ENCODE assay signal across 12 mouse cellular contexts in the genomic region with DNA sequence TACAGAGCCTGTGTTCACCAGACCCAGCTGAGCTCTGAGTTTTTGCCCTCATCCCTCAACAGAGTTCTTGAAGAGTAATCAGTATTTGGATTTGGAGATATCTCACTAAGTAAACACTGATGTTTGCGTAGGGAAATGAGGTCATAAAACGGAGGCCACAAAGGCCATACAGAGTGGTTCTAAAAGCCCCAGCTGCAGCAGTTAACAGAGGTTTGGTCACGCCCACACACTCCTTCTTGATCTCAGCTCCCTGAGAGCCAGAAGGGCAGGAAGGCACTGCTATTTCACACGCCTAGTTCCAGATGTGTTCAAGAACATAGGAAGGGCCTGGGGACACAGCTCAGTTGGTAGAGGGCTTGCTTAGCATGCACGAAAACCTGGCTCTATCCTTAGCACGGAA.
A peak's percentile ranks its signal among the peaks of the same experiment; 100 is the strongest.
DNase-seq lines count a peak whose midpoint lies in the region; ATAC-seq and TF ChIP-seq lines count a peak whose summit lies in the region.
"Had no signal": no experiment of that assay in that cellular context is flagged by ENCODE, and none has a peak within 500 bp of the region (broad histone marks: within the 10 kb centered on the region; RNA-seq: fewer than 3 reads in every experiment).

No protein-coding gene starts in this region.

- TF ChIP-seq POLR2A in liver, adult 2 months (IDR thresholded peaks at IDR 0.05; ENCODE audit: extremely low read depth, insufficient read depth, low read length): no peak

- H3K36me3 ChIP-seq in liver, adult 2 months (ENCODE audit: control insufficient read depth, insufficient read depth, low read length): no peaks in the 10 kb centered on the region
- peaks cover 8% of the 10 kb centered on the region; the same call in 1 of the 2 replicates for H3K36me3 ChIP-seq in heart, embryonic 13.5 days
- no peaks in the 10 kb centered on the region for H3K36me3 ChIP-seq in kidney, embryonic 15.5 days
- no peaks in the 10 kb centered on the region for H3K36me3 ChIP-seq in liver, postnatal 0 days (replicated peaks; ENCODE audit: insufficient read depth, low read length)
- peaks cover 89% of the 10 kb centered on the region for H3K36me3 ChIP-seq in forebrain, embryonic 10.5 days (replicated peaks)

- peak; percentile 73 for DNase-seq in liver, adult 2 months (ENCODE audit: extremely low read depth, low read depth, low spot score)
- no peak for DNase-seq in liver
- no peak for DNase-seq in liver, postnatal 0 days
- DNase-seq in layer of hippocampus, adult 11-12 months (ENCODE audit: low spot score): no peak
- DNase-seq in adrenal gland, postnatal 4 days (ENCODE audit: low spot score in 2 of 2): no peak
- DNase-seq in forebrain, embryonic 10.5 days (ENCODE audit: extremely low spot score, low spot score): no peak

- no peak for TF ChIP-seq EP300 in liver, postnatal 0 days (IDR thresholded peaks at IDR 0.05; ENCODE audit: low read depth)

- no peak overlapping the region for H3K9ac ChIP-seq in liver, adult 2 months (ENCODE audit: low read depth, low read length)
- no peak overlapping the region for H3K9ac ChIP-seq in heart, embryonic 13.5 days
- H3K9ac ChIP-seq in kidney, embryonic 15.5 days: no peak overlapping the region
- H3K9ac ChIP-seq in liver, postnatal 0 days (replicated peaks): no peak overlapping the region

- H3K4me1 ChIP-seq in liver, adult 2 months (ENCODE audit: control insufficient read depth, insufficient read depth, low read length): peaks cover 1% of the 10 kb centered on the region; the same call in 1 of the 2 replicates
- peaks cover 43% of the 10 kb centered on the region for H3K4me1 ChIP-seq in heart, embryonic 13.5 days
- peaks cover 34% of the 10 kb centered on the region for H3K4me1 ChIP-seq in kidney, embryonic 15.5 days
- H3K4me1 ChIP-seq in liver, postnatal 0 days (ENCODE audit: insufficient read depth): no peaks in the 10 kb centered on the region
- H3K4me1 ChIP-seq in forebrain, embryonic 10.5 days: peaks cover 5% of the 10 kb centered on the region

- H3K9me3 ChIP-seq in heart, embryonic 13.5 days: no peaks in the 10 kb centered on the region
- no peaks in the 10 kb centered on the region for H3K9me3 ChIP-seq in kidney, embryonic 15.5 days (replicated peaks)
- no peaks in the 10 kb centered on the region for H3K9me3 ChIP-seq in liver, postnatal 0 days (ENCODE audit: low read length)
- no peaks in the 10 kb centered on the region for H3K9me3 ChIP-seq in forebrain, embryonic 10.5 days
- H3K9me3 ChIP-seq: midbrain, embryonic 10.5 days had no signal

- ATAC-seq in heart, embryonic 13.5 days (ENCODE audit: extremely low read depth, insufficient number of reproducible peaks, low FRiP score, low TSS enrichment): no peak
- peak; percentile 74 for ATAC-seq in kidney, embryonic 15.5 days (replicated peaks; ENCODE audit: low FRiP score)
- 0 out of 2 replicates have a peak, but pooled peaks have one; percentile 23 for ATAC-seq in liver, postnatal 0 days

- H3K27me3 ChIP-seq in liver, adult 2 months (ENCODE audit: control insufficient read depth, insufficient read depth, low read length): no peaks in the 10 kb centered on the region
- 0 out of 2 replicates have a peak, but pooled peaks cover 9% of the 10 kb centered on the region for H3K27me3 ChIP-seq in heart, embryonic 13.5 days (replicated peaks)
- H3K27me3 ChIP-seq in kidney, embryonic 15.5 days: 0 out of 2 replicates have a peak, but pooled peaks cover 8% of the 10 kb centered on the region
- H3K27me3 ChIP-seq in liver, postnatal 0 days (ENCODE audit: insufficient read depth, low read length): no peaks in the 10 kb centered on the region
- no peaks in the 10 kb centered on the region for H3K27me3 ChIP-seq in forebrain, embryonic 10.5 days (ENCODE audit: poor library complexity, severe bottlenecking)

- no peak for TF ChIP-seq CTCF in liver, adult 2 months (IDR thresholded peaks at IDR 0.05; ENCODE audit: low read depth, low read length)
- TF ChIP-seq CTCF in liver, postnatal 0 days (IDR thresholded peaks at IDR 0.05; ENCODE audit: low read depth): no peak

- no peak overlapping the region for H3K27ac ChIP-seq in liver, adult 2 months (replicated peaks; ENCODE audit: insufficient read depth, low read depth, low read length)
- H3K27ac ChIP-seq in heart, embryonic 13.5 days (replicated peaks): 0 out of 2 replicates have a peak overlapping the region, but pooled peaks have one; percentile 28
- no peak overlapping the region for H3K27ac ChIP-seq in kidney, embryonic 15.5 days
- H3K27ac ChIP-seq in liver, postnatal 0 days (ENCODE audit: low read depth): no peak overlapping the region
- no peak overlapping the region for H3K27ac ChIP-seq in forebrain, embryonic 10.5 days
- H3K27ac ChIP-seq: heart, adult 2 months; left cerebral cortex, adult 2 months; midbrain, embryonic 10.5 days had no signal

- 33% methylated on average over 6 of the region's 6 CpGs for WGBS in liver, adult 2 months
- 50% methylated on average over 6 of the region's 6 CpGs for WGBS in heart, embryonic 13.5 days
- 23% methylated on average over 6 of the region's 6 CpGs for WGBS in kidney, embryonic 15.5 days
- 56% methylated on average over 6 of the region's 6 CpGs for WGBS in liver, postnatal 0 days (ENCODE audit: insufficient replicate concordance)
- 81% methylated on average over 6 of the region's 6 CpGs for whole genome bisulfite sequencing in forebrain, embryonic 10.5 days

- H3K4me2 ChIP-seq in heart, embryonic 13.5 days: no peak overlapping the region
- no peak overlapping the region for H3K4me2 ChIP-seq in kidney, embryonic 15.5 days
- no peak overlapping the region for H3K4me2 ChIP-seq in liver, postnatal 0 days (ENCODE audit: low read depth, low read length)

- H3K4me3 ChIP-seq in liver, adult 2 months (ENCODE audit: insufficient read depth, low read depth, low read length): no peak overlapping the region
- H3K4me3 ChIP-seq in heart, embryonic 13.5 days: no peak overlapping the region
- no peak overlapping the region for H3K4me3 ChIP-seq in kidney, embryonic 15.5 days (replicated peaks)
- H3K4me3 ChIP-seq in liver, postnatal 0 days (ENCODE audit: low read depth, low read length): no peak overlapping the region
- no peak overlapping the region for H3K4me3 ChIP-seq in forebrain, embryonic 10.5 days
- H3K4me3 ChIP-seq: erythroblast, embryonic 14.5 days; heart, adult 2 months; left cerebral cortex, adult 2 months; midbrain, embryonic 10.5 days had no signal

- H3K79me2 ChIP-seq in liver, adult 2 months (ENCODE audit: control insufficient read depth, insufficient read depth, low read length): no peaks in the 10 kb centered on the region
